Mouse (Mus musculus): Measurements from ENCODE around the gene Gm5624. TPM values are rescaled to one million over a fixed set of nuclear protein-coding genes. Genes with fewer than 3 reads are reported as not detected.

The Gm5624 gene
- not detected for polyA plus RNA-seq (2014; fragmentation: Illumina TruSeq; extraction: RNeasy Lipid Tissue Mini Kit (QIAGEN cat#74804); ENCODE audit: insufficient read depth, low read depth, low replicate concordance)

GRCm38 (mm10) chr14:44627737-44628136 lies at the start of gene Gm5624:
Gene Gm5624 (minus strand): TSS chr14:44627938.

GRCm38 (mm10) chr14:44582853-44583252 lies 44.9 kb downstream of the Gm5624 start, which contains the start of gene Gm8247:
Gene Gm8247 (plus strand): TSS chr14:44583153.

GRCm38 (mm10) chr14:44517976-44518375 lies 109.8 kb downstream of the Gm5624 start, which contains the start of gene Gm17093:
Gene Gm17093 (plus strand): TSS chr14:44518276.

Other genes starting within 250 kb of the Gm5624 start
- not detected for gene Gm3371, start 217.2 kb downstream of the Gm5624 start, polyA plus RNA-seq (2014; fragmentation: Illumina TruSeq; extraction: RNeasy Lipid Tissue Mini Kit (QIAGEN cat#74804); ENCODE audit: insufficient read depth, low read depth, low replicate concordance)
- gene Gm8232, start 194.3 kb downstream of the Gm5624 start, polyA plus RNA-seq (2014; fragmentation: Illumina TruSeq; extraction: RNeasy Lipid Tissue Mini Kit (QIAGEN cat#74804); ENCODE audit: insufficient read depth, low read depth, low replicate concordance) = not detected
- not detected for gene BC061237, start 135.5 kb downstream of the Gm5624 start, polyA plus RNA-seq (2014; fragmentation: Illumina TruSeq; extraction: RNeasy Lipid Tissue Mini Kit (QIAGEN cat#74804); ENCODE audit: insufficient read depth, low read depth, low replicate concordance)
- not detected for gene Gm17093, start 109.7 kb downstream of the Gm5624 start, polyA plus RNA-seq (2014; fragmentation: Illumina TruSeq; extraction: RNeasy Lipid Tissue Mini Kit (QIAGEN cat#74804); ENCODE audit: insufficient read depth, low read depth, low replicate concordance)
- not detected for gene Gm8247, start 44.8 kb downstream of the Gm5624 start, polyA plus RNA-seq (2014; fragmentation: Illumina TruSeq; extraction: RNeasy Lipid Tissue Mini Kit (QIAGEN cat#74804); ENCODE audit: insufficient read depth, low read depth, low replicate concordance)
- not detected for gene Gm8257, start 78.5 kb upstream of the Gm5624 start, polyA plus RNA-seq (2014; fragmentation: Illumina TruSeq; extraction: RNeasy Lipid Tissue Mini Kit (QIAGEN cat#74804); ENCODE audit: insufficient read depth, low read depth, low replicate concordance)
- not detected for gene Gm8267, start 122.4 kb upstream of the Gm5624 start, polyA plus RNA-seq (2014; fragmentation: Illumina TruSeq; extraction: RNeasy Lipid Tissue Mini Kit (QIAGEN cat#74804); ENCODE audit: insufficient read depth, low read depth, low replicate concordance)
- gene Ptgdr, start 231.4 kb upstream of the Gm5624 start, polyA plus RNA-seq (2014; fragmentation: Illumina TruSeq; extraction: RNeasy Lipid Tissue Mini Kit (QIAGEN cat#74804); ENCODE audit: insufficient read depth, low read depth, low replicate concordance) = not detected

Data from lung, adult 10 weeks (tissue).